Mouse (Mus musculus) lung, postnatal 10 days (tissue): ENCODE measurements around the gene Arhgap32.
A peak's percentile ranks its signal among the peaks of the same experiment; 100 is the strongest.

Source experiments
- DNase-seq: peaks from one replicate; pipeline ENCODE4 v3.0.0; 2021

The Arhgap32 gene

DNA sequence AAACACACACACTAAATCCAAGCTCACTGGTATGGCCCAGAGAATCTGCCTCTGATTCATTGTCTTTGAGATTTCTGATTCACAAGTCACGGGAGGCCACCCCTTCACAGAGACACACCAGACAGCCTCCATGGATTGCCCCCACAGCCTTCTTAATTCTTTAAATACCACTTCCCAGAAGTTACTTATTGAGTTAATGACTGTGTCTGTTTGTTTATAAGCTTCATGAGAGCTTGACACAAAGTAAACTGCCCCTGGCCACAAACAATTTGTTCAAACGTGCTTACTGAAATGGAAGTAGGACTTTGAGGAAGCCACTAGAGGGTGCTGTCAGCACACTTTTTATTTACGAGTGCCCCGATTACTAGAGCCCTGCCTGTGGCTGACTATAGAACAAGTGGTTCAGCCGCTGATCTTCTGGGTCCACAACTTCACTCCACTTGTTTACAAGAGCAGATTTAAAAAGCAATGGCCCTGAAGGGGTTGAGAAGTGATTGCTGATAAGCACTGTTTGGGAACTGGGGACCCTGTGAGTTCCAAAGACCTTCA is 156.0 kb downstream of the Arhgap32 start:
- DNase-seq: peak; percentile 84

DNA sequence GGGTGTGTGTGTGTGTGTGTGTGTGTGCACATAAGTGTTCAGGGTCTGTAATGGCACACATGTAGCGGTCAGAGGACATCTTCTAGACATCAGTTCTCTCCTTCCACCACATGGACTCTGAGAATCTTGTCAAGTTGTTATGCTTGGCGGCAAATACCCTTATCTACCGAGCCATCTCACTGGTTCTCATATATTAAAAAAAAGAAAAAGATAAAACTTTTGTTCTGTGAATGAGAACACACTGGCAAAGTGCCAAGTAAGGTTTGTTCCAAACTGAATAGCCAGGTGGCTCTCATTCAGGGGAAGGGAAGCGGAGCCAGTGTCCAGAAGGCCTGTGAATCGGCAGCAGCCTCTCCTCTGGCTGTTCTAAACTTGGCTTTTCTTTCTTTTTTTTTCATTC is 162.1 kb downstream of the Arhgap32 start:
- no peak for DNase-seq

DNA sequence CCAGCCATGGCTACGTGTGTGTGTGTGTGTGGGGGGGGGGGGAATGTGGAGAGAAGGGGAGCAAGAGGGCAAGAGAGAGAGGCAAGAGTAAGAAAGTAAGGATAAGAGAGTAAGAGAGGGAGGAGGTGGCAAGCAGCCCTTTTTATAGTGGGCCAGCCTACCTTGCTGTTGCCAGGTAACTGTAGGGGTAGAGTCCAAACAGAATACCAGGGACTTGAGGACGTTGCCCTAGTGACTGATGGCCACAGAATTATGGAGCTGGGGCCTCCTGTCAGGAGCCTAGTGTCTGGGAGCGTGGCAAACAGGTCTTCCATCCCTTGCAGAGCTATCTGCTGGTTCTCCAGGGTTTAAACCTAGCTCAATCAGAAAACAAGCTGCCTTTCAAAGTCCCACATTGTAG is 163.9 kb downstream of the Arhgap32 start:
- DNase-seq: no peak

DNA sequence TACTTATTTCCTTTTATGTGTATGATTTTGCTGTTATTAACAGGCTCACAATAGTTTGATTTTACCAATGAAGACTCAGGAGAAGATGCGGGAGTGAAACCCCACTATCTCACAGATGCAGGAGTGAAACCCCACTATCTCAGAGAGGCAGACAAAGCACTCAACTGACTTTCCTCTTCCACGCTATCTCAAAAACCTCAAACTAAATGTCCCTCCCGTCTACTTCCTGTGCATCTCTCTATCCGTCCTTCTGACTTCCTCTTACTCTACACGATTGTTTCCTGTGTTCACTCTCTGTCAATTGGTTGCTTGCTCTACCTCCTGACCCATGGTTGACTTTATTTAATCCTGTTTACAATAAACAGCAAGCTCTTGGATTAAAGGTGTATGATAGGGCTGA is 164.5 kb downstream of the Arhgap32 start:
- no peak for DNase-seq

DNA sequence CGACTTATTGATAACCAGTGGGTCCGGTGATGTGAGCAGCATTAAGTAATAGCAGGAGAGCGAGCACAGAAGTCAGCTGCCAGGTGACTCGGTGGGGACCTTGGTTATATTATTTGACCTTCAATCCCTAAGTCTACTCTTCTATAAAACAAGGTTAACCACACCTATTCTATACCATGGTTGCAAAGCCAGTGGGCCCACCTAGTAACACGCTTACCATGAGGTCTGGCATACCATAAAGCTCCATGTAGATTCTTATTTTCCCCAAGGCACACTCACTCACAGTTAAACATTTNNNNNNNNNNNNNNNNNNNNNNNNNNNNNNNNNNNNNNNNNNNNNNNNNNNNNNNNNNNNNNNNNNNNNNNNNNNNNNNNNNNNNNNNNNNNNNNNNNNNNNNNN is 167.7 kb downstream of the Arhgap32 start:
- no peak for DNase-seq

DNA sequence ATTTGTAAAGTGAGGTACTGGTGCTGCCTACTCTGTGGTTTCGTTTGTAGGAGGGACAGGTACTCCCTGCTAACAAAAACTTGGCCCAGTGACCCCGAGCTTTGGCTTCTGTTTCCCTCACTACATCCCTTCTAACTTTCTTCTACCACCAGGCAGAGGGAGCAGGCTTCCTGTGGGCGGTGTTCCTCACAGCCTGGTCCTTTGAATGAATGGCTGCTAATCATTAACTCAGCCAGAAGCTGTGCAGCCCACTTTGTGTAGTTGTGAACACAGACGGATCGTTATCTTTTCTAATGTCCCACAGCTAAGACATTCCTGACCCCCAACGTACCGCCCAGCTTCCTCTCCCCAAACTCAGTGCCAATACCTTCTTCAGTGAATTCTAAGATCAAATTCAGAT is 175.7 kb downstream of the Arhgap32 start:
- DNase-seq: no peak

DNA sequence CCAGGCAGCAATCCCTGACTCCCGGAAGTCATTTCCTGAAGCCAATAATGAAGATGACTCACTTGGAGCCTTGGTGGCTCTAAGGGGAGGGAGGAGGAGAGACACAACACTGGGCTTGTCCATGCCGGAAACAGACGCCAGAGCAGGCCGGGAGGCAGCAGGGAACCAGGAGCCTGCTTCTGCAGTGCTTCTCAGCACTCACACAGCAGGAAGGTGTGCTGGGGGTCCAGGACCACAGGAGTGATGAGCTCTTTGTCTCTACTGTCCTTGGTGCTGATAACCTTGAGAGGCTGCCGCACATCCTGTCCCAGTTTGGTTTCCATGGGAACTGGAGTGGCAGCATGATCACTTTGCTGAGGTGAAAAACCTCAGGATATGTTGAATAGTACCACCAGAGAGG is 176.8 kb downstream of the Arhgap32 start:
- DNase-seq: peak; percentile 34

DNA sequence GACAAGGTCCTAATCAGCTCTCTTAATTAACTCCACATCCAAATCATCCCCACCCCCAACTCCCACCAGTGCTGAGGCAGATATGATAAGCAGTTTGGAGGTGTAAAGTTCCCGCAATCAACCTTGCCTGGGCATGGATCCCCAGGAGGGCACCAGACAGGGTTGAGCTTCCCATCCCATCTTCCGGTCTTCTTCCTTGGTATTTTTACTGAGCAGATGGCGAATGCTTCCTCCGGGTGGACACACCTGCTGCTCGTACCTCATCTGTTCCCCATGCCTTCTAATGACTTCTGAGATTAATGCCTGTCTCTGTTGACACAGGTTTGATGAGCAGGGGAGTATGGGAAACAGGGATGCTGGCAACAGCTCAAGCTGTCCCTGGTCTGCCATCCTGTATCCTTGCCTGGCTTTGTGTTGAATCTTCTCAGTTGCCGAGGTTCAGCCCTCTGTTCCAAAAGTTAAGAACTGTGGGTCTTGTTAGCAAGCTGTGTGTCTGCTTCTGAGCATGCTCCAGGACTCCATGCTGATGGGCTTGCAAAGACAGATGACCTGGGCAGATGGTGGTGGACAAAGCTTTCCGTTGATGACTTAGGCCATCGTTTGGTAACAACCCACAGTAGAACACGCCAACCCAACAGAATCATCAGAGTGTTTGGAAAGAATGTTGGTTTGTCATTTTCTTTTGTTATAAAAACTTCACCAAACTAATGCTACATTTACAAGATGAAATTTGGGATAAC is 179.3 kb downstream of the Arhgap32 start:
- no peak for DNase-seq

DNA sequence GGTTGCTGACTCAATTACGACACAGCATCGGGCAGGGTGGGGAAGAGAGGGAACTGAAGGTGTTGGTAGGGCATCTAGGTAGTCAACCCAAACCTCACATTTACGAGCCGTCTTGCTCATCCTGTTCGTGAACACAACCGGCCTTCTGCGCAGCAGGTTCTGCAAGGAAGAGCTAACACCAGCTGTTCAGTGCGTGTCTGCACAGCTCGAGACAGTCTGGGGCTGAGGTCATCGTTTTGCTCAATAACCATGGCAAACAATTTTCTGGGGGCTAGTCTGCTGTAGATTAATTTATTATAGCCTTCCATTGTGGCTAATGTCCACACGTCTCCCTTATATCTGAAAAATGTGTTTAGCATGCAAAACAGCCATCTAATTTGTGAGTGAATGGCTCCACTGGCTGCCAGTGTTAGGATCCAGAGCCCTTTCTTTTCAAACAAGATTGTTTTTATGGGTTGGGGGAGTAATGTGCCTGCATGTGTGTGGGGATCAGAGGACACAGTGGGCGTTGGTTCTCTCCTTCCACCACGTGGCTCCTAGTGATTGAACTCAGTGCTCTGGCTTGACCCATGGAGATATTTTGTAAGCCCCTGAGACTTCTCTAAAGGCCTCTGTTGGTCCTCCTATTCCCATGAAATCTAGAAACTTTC is 186.7 kb downstream of the Arhgap32 start:
- no peak for DNase-seq

DNA sequence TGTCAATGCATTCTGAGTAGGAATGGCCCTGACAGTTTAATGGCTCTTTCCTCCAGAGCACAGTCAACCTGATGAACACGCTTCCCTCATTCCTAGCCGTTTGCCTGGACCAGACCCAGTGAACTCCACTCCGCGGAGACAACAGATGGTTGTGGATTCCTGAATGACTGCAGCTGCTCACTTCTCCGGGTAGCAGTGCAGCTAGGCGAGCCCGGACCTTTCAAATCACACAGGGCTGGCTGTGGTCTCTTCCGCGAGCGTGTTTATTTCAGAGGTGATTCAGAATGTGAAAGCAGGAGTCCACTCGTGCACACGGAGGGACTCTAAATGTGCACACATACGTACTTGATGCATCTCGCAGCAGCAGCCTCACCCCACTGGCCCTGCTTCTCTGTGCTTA is 195.8 kb downstream of the Arhgap32 start:
- peak; percentile 18 for DNase-seq

DNA sequence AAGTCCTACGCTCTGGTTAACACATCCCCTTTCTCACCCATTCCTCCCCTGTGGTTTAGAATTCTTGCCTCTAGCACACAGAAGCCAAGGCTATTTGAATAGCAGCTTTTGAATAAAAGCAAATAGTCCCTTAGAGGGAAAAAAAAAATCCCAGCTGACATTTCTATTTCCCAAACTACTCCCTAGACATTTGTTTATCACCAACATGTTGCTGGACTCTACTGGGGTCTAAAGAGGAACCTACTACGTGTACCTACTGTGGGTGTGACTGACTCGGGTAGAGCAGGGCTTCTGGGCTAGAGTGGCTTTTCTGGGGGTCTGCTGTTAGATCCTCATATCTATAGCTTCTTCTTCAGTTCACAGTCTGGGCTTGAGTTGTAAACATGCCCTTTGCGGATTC is 196.3 kb downstream of the Arhgap32 start:
- DNase-seq: no peak

DNA sequence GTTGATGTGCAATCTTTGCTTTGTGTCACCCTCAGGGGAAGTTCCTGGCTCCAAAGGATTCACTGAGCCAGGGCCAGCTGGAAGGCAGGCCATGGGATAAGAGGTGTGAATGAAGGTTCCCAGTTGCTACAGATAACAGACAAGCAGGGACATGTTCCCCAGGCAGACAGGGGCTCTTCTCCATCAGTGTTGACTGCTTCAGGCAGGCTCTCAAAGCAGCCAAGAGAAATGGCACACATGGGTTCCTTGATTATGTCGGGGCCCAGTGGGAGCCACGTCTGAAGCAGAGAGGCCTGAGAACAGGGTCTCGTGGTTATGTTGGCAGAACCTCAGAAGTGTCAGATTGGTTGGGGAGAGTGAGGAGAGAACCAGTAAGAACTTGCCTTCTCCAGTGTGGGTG is 198.1 kb downstream of the Arhgap32 start:
- DNase-seq: peak; percentile 72

DNA sequence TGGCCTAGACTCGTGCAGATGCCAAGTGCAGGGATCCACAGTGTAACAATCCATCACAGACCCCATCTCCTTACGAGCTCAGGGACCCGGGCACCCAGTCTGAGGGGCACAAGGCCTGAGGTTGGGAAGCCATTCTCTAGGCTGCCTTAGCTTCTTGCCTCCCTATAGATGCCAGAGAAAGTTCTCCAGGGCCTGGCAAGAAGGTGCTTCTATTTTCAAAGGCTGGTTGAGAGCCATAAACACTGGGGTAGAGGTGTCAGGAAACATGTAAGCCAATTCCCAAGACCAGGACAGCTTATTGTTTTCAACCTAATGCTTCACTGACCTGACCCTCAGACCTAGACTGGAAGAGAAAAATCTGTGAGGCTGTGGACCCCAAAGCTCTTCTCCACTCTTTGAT is 200.1 kb downstream of the Arhgap32 start:
- no peak for DNase-seq
